Mouse (Mus musculus) adrenal gland, adult (tissue): Measurements from ENCODE around the gene Gatd1.

Source experiments
- DNase-seq, 2 experiments: peaks; one replicate each; pipeline ENCODE4 v3.0.0; 2022 to 2023; ENCODE audit warnings: low spot score in 1 of 2; ENCODE audit not compliant: inconsistent age in 2 of 2

The Gatd1 gene

DNA sequence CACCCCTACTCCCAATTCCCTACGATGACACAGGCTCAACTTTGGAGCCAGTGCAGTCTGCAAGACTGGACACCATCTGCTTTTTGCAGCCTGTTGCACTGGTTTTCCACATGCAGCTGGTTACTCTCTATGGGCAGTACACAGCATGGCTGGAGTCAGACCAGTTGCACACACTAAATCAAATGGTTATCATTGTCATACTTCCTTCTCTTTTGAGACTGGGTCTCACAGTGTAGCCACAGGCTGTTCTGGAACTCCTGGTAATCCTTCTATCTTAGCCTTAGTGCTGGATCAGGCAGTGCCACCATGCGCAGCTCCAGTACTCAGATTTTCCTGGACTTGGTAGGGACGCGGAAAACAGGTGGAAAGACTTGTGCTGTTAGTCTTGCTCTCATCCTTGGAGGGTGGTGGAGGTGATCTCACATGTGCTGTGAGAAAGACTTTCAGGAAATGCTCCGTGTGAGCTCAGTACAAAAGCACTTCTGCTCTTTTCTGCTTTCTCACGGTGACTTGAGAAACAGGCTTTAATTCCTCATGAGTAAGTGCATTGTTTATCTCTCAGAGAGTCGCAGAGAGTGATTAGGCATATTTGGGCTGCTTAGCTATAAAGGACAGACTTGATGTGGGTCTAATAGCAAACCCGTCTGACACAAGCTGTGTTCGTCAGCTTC is 21.2 kb downstream of the Gatd1 start:
- DNase-seq, result no peak

DNA sequence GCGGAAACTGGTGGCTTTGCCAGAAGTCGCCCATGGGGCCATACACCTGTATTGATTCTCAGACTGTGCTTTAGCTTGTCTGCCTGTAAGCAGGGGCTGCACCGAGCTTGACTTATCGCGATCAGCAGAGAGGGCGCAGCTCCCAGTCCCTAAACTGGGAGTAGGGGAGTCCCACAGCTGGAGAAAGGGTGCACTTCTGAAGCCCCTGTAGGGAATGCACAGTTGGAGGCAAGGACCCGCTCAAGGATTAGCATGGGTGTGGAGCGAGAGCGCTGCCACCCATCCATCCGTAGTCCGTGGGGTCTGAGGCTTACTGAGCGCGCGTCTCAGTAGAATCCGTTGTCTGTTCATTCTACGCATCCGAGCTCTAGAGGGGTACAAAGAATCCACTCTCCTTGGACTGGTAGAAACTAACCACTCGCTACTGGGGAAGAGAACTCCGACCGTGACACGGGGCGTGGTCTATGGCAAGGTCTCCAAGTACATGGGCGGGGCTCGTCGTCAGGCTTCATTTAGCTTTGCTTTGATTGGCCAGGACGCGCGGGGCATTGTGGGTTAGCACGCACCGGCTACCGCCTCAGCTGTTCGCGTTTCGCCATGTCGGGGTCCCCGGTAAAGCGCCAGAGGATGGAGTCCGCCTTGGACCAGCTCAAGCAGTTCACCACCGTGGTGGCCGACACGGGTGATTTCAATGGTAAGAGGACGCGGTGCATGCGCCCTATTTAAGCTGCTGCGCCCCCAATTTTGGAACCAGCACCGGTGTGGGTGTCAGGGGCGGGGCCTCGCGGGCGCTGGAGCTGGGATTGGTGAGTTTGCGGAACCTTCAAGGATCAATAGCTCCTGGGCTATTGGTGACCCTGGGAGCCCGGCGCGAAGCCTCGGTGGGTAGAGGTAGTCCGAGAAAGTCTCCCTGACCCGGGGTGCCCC is 22.0 kb downstream of the Gatd1 start, which contains the start of gene Taldo1:
TSS of gene Taldo1 (plus strand) at position 575 of the 927 bp plus-strand sequence.
- peak; percentile 97 to 99 for DNase-seq

DNA sequence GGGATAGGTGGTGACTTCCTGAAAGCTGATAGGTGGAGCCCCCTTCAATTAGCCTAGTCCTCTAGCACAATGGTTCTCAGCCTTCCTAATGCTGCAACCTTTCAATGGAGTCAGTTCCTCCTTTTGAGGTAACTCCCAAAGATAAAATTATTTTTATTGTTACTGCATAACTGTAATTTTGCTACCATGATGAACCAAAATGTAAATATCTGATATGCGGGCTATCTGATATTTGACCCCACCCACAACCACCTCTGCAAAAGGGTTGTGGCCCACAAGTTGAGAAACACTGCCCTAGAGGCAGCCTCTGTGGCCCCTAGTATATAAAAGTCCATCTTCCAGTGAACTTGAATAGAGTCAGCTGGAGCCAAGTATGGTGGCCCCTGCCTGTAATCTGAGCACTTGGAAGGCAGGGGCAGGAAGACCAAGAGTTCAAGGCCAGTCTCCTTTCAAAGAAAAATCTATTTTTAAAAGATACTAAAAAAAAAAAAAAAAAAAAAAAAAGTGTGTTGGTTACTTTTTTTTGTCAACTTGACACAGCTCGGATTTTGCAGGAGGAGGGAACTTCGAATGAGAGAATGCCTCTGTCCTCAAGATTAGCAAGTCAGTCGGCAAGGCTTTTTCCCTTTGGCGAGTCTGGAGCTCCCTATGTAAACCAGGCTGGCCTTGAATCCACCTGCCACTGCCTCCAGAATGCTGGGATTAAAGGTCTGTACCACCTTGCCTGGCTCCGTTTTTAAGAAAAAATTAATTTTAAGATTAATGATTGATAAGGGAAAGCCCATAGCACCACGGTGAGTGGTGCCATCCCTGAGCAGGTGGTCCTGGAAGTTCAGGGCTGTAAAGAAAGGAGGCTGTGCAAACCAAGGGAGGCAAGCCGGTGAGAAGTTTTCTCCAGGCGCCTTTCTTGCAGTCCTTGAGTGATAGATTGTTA is 23.3 kb downstream of the Gatd1 start:
- DNase-seq, result peak in 1 of 2 experiments; percentile 33

DNA sequence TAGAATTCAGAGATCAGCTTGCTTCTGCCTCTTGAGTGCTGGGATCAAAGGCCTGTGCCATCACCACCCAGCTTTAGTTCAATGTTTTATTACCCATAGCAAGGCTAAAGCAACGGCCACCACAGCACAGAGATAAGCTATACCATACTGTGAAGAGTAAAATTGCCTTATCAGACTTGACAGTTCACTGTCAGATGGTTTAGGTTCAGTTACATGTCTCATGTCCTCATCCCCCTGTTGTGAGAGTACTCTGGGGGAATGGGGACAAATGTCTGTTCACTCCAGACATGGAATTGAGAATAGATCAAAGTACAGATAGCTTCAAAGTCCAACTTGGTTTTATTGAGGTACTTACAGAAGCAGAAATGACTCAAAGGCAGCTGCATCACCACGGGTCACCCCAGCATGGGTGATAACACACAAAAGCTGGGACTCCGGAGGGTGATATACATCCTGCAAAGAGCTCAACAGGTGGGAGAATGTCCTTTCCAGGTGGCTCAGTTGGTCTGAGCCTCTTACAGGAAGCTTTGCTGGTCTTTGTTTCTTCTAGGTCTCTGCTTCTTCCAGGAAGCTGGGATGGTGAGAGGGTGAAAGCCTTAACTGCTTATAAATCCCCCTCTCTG is 25.3 kb downstream of the Gatd1 start:
- DNase-seq, result no peak

DNA sequence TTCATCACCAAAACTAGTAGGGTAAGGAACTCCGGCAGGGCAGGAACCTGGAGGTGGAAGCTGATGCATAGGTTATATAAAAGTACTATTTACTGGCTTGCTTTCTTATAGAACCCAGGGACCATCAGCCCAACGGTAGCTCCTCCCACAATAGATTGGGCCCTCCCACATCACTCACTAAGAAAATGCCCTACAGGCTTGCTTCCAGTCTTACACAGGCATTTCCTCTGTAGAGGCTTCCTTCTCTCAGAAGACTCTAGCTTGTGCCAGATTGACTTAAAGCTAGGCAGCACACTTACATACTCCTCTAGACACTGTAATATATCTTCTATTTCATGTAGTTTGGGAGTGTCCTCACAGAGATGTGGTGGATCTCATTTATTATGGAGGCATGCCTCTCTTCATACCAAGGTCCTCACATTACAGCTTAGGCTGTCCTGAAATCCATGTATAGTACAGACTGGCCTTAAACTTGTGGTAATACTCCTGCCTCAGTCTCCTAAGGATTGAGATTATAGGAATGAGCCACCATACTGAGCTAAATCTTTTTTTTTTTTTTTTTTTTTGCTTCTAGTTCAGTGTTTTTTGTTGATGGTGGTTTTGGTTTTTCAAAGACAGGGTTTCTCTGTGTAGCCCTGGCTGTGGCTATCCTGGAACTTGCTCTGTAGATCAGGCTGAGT is 26.0 kb downstream of the Gatd1 start:
- no peak for DNase-seq

DNA sequence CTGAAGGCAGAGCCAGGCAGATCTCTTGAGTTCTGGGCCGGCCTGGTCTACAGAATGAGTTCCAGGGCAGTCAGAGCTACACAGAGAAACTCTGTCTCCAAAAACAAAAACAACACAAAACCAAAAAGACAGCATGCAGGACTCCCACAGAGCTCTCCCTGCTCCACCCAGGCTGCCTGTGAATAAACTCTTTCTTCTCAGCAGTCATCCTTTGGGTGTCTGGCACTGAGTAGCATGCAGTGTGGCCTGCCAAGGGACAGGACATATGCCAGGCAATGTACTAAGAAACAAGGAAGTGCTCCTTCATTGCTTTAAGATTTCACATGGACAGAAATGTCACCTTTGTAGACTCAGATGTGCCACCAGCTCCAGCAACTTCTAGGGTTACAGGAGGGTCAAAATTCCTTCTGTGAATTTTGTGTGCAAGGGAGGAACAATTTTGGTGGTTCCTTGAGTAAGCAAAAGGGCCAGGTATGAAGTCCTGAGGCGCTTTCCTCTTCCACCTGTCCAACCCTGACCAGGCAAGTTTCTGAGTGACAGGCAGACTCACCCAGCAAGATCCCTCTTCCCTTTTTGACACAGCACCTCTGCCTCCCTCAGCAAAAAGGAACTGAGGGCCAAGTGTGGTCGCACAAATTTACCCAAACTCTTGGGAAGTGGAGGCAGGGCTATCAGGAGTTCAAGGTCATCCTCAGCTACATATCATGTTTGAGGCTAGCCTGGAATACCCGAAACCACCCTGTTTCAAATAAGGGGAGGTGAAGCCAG is 32.7 kb downstream of the Gatd1 start:
- DNase-seq, result peak in 1 of 2 experiments; percentile 51

DNA sequence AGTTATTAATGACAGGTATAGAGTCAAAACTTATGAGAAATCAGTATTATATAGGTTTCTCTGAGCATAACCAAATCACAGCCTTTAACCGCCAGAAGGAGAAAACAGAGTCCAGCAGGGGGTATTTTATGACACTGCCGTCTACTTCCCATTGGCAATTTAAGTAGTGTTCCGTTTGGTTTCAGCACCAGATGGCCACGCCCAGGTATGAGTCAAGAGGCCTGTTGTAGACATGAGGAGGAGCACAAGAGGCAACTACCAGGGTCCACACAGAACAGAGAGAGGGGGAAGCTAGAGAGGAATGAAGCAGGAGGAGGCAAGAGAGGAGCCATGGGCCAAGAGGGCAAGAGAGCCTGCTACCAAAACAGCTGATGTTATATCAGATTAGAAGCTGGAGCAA is 34.4 kb downstream of the Gatd1 start:
- peak in 1 of 2 experiments; percentile 40 for DNase-seq

DNA sequence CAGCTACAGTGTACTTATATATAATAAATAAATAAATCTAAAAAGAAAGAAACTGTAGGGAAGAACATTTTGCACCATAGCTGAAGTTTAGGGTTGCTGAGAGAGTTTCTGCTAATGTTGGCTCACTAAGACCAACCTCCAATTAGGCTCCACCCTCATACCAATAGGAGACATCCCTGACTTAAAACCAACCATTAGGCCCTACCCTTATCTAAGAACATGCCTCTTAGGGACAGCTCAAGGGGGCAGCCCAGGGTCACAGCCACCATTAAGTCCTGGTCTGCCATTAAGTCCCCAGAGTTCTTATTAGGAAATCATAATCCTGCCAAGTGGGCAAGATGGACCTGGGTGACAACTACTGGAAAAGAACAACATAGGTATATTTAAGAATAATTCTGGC is 39.5 kb downstream of the Gatd1 start:
- no peak for DNase-seq

DNA sequence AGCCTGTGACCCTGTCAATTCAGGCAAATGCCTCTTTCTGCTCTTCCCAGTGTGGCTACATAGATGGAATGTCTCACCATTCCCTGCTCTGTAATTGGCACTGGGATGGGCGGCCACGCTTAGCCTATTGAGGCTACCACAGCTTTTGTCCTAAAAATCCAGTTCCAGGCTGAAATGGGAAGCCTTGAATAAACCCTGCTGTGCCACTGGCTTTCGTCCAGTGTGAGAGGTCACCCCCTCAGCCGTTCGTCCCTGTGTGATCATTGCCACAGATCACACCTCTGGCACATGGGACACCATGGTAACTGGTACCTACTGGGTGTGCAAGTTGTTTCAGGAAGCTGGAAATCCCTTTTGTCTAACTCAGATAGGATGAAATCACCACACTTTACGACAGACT is 40.3 kb downstream of the Gatd1 start:
- DNase-seq, result peak in 1 of 2 experiments; percentile 70

DNA sequence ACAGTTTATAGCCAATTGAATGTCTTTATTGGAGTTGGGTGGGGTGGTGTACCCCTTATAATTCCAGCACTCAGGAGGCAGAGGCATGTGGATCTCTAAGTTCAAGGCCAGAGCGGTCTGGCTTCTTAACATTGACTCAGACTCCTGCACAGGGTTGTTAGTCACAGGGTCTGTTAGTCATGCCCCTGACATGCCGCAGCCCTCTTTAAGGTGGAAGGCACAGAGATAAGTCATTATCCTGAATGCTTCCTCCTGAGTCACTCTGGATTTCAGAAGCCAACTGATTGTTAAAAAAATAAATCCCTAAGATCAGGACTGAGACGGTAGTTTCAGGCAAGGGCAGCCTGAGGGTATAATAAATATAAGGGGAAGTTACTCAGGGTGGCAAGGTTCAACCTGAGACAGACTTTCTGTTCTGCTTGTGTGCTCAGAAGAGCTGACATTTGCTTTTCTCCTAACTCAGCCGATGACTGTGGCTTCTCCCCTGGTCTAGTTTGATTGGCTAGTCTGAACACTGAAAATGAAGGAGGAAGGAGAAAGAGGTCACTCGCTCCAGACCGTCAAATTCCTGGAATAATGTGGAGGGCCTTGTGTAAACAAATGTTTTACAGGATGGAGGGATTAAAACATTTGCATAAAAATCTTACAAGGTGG is 41.9 kb downstream of the Gatd1 start:
- peak; percentile 80 to 86 for DNase-seq

DNA sequence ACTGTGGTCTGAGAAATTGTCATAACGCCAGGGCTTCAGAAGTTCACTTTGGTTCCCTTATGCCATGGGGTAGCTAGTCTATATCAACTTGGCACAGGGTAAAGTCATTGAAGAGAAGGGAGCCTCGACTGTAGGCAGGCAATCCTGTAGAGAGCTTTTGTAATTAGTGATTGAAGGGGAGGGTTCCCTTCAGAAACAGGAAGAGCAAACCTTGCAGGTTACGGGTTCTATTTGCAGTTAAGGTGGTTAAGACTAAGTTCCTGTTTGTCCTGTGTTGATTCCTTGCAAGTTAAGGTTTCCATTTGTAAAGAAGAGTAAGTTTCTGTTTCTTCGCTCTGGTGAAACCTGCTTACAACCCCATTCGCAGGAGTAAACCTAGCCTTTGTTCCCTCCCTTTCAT is 44.0 kb downstream of the Gatd1 start:
- no peak for DNase-seq

DNA sequence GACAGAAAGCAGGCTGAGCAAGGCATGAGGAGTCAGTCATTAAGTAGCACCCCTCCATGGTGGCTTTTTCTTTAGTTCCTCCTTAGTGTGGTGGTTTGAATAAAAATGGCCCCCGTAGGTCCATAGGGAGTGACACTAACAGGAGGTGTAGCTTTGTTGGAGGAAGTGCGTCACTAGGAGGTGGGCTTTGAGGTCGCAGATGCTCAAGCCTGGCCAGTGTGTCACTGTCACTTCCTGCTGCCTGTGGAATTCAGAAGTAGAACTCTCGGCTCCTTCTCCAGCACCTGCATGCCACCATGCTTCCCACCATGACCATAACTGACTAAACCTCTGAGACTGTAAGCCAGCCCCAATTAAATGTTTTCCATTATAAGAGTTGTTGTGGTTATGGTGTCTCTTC is 46.6 kb downstream of the Gatd1 start:
- no peak for DNase-seq

DNA sequence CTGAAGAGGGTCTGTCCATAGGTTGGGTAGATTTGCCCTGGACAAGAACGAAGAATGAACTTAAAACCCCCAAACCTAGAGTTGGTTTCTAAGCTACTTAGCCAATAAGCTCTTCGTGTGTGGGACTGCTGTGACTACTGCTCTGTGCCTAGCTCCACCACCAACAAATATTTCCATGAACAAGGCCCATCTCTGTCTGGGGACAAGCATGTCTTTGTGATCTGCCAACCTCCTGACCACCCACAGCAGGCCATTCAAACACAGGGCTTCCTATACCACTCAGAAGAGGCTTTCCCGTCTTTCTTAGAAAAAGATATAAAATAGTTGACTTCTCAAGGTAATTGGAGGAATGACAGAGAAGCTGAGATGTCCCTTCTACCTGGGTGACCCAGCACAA is 48.9 kb downstream of the Gatd1 start:
- no peak for DNase-seq

DNA sequence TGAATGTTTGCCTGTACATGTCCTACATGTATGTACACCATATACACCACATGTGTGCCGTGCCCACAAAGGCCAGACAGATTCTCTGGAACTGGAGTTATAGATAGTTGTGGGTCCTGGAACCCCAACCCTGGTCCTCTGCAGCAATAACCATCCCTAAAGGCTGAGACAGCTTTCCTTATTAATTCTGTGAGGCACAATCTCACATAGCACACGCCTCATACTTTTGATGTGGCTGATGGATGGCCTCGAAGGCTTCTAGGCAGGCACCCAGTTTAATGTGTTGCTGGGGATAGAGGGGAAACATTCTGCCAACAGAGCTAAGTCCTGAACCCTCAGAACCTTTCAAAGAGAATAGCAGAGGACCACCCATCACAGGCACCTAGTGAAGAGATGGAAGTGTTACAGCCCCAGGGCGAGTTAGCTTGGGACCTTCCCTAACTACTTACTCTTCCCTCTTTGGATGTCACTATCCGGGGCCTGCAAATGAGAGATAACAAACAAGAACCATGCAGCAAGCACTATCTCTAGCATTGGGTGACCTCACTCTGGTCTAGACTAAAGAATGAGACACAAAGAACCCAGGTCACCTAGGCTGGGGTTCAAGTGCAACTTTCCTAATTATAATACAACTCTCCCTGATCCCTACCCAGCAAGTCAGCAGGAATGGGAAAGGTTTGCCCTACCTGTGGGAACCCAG is 49.4 kb downstream of the Gatd1 start:
- no peak for DNase-seq

DNA sequence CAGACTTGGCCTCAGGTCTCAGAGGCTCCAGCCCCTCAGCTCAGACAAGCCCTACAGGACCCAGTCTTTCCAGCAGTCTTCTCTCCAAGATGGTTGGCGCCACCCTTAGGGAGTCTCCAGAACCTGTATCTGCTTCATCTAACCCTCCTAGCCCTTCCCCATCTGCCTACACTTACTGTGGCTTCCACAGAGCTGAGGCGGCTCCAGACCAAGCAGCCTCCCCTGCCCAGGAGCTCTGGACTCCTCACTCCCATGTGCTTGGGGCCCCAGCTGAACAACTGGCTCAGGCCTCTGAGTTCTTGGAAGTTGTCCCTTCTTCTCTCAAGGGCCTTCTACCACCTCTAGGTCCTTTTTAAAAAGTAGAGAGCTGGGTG is 50.2 kb downstream of the Gatd1 start:
- no peak for DNase-seq

DNA sequence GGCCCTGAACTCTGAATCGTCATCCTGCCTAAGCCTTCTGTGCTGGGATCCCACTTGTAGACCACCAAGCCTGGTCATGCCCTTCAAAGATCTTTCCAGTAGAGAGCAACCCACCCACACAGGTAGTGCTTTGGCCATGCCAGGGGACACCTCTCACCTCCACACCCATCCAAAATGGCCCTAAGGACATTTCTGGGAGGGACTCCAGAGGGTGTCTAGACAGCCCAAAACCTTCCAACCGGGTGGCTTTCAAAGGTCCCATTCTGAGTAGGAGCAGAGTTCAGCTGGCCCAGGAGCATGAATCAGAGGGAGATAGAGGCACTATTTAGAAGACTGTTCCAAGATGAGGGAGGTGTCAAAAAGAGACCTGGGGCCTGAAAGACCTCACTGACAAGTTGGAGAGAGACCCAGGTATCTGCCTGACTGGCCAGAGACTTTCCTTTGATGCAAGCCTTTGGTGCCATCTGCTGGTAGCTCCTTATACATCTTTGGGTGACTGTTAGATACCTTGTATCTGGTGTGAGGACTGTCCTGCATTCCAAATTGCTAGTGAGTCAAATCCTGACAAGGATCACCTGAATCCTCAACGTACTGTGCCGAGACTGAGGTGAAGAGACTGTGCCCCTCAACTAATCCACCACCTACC is 50.7 kb downstream of the Gatd1 start:
- DNase-seq, result peak; percentile 74 to 93

DNA sequence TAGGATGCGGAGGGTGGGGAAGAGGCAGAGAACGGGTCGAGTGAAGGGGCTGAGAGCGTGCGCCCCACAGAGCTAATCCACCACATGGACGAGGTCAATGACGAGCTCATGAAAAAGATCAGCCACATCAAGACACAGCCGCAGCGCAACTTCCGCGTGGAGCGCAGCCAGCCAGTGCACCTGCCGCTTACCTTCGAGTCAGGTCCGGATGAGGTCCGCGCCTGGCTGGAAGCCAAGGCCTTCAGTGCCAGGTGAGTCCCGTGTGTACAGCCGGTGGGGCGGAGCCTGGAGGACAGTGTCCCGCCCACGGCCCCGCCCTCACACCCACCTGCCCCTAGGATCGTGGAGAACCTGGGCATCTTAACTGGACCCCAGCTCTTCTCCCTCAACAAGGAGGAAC is 52.4 kb downstream of the Gatd1 start:
- DNase-seq, result no peak
